Mouse (Mus musculus) heart, embryonic 13.5 days (tissue): ENCODE data around the gene Asic1. TPM values are rescaled to one million over a fixed set of nuclear protein-coding genes. Genes with fewer than 3 reads are reported as not detected.

Source experiments
- ATAC-seq: fragments of 200-750 bp; cut with Nextera tagmentation; 2 replicates; pipeline ENCODE4 v1.8.0; 2017; ENCODE audit warnings: moderate TSS enrichment; ENCODE audit not compliant: insufficient number of reproducible peaks, low FRiP score, low TSS enrichment; ENCODE audit errors: extremely low read depth
- H3K27ac ChIP-seq: fragments of 300-500 bp; sonication (generic); replicated peaks from 2 replicates; pipeline ENCODE4 v1.5.1; 2015; ENCODE audit warnings: moderate library complexity, mild to moderate bottlenecking, inconsistent platforms
- H3K27me3 ChIP-seq: fragments of 300-500 bp; sonication (generic); replicated peaks from 2 replicates; pipeline ENCODE4 v1.6.1; 2015; ENCODE audit warnings: mild to moderate bottlenecking, inconsistent platforms
- H3K36me3 ChIP-seq: fragments of 300-500 bp; sonication (generic); 2 replicates; pipeline ENCODE4 v1.6.1; 2015; ENCODE audit warnings: mild to moderate bottlenecking, inconsistent platforms
- H3K4me1 ChIP-seq: fragments of 300-500 bp; sonication (generic); 2 replicates; pipeline ENCODE4 v1.6.1; 2015; ENCODE audit warnings: inconsistent platforms
- H3K4me2 ChIP-seq: fragments of 300-500 bp; sonication (generic); 2 replicates; pipeline ENCODE4 v1.6.1; 2015; ENCODE audit warnings: inconsistent platforms, mild to moderate bottlenecking, moderate library complexity
- H3K4me3 ChIP-seq: fragments of 300-500 bp; sonication (generic); 2 replicates; pipeline ENCODE4 v1.5.1; 2015; ENCODE audit warnings: moderate library complexity, mild to moderate bottlenecking, inconsistent platforms
- H3K9ac ChIP-seq: fragments of 300-500 bp; sonication (generic); 2 replicates; pipeline ENCODE4 v1.6.1; 2015; ENCODE audit warnings: inconsistent platforms, mild to moderate bottlenecking, moderate library complexity
- H3K9me3 ChIP-seq: fragments of 300-500 bp; sonication (generic); 2 replicates; pipeline ENCODE4 v1.6.1; 2016; ENCODE audit warnings: inconsistent platforms
- WGBS: fragments of 180-500 bp; shearing (Covaris S2); methylation state at CpG from one replicate; pipeline ENCODE4 v1.1.7; 2015; ENCODE audit warnings: mixed read lengths; 5-methylcytosine and 5-hydroxymethylcytosine counted together
- polyA plus RNA-seq: library from polyadenylated mRNA; unstranded; fragments of >200 nt; fragmentation: Nextera tagmentation; extraction: Ambion mirVana; gene quantifications from 2 replicates; pipeline ENCODE4 v1.2.1, GENCODE M21; 2015

Gene Asic1
- polyA plus RNA-seq, result 1.6 and 1.8 TPM in 2 replicates

GRCm38 (mm10) chr15:99670154-99670821, at the start of gene Asic1:
Asic1 (plus strand) TSS chr15:99670368.
- ATAC-seq, result no peak
- under 1% methylated on average over 70 of the region's 74 CpGs for WGBS
- Histone ChIP-seq H3K9ac (peak within 1 kb of the TSS; percentile 81), H3K27me3 (peaks cover 93% of the 10 kb centered on the region), H3K4me1 (peaks cover 29% of the 10 kb centered on the region), H3K9me3 (no peaks in the 10 kb centered on the region), H3K4me3 (peak within 1 kb of the TSS; percentile 59), H3K4me2 (peak within 1 kb of the TSS; percentile 88), H3K36me3 (no peaks in the 10 kb centered on the region), H3K27ac (no peak within 1 kb of the TSS)

DNA sequence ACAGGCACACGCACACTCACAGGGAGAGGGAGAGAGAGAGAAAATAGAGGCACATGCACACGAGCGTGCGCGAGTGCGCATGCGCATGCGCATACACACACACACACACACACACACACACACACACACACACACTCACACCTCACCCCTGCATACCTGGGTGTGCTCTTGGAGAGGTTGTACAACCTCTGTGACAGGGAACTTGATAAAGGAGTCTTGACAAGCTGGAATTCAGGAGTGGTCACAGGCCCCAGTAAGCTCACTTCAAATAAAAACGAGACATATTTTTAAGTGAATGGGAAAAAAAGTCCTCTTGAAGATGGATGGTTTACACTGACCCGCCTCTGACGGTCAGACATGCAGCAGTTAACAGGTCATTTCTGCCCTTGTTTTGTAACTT, 48.1 kb upstream of the Asic1 start:
- H3K9me3 ChIP-seq, result no peaks in the 10 kb centered on the region
- H3K36me3 ChIP-seq, result peaks cover 77% of the 10 kb centered on the region
- H3K4me2 ChIP-seq, result no peak overlapping the region
- H3K27me3 ChIP-seq, result no peaks in the 10 kb centered on the region
- ATAC-seq, result no peak
- no peak overlapping the region for H3K27ac ChIP-seq
- H3K4me1 ChIP-seq, result no peaks in the 10 kb centered on the region
- no peak overlapping the region for H3K9ac ChIP-seq
- 93% methylated on average over 11 of the region's 11 CpGs for WGBS
- H3K4me3 ChIP-seq, result no peak overlapping the region

DNA sequence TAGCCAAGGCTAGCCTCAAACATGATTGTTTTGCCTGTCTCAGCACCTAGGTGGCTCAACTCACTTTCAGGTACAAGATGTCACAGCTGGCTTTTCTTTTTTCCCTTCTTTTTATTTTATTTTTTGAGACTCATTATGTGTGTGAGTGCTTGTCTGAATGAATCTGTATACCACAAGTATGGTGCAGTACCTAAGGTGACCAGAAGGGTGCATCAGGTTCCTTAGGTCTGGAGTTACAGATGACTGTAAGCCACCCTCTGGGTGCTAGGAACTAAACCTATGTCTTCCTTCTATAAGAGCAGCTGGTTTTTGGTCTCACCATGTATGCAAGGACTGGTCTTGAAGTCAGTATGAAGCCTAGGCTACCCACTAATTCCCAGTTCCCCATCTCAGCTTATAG, 38.5 kb upstream of the Asic1 start:
- Histone ChIP-seq H3K4me3 (no peak overlapping the region), H3K4me1 (no peaks in the 10 kb centered on the region), H3K9me3 (peaks cover 3% of the 10 kb centered on the region; the same call in 1 of the 2 replicates), H3K27ac (no peak overlapping the region), H3K4me2 (no peak overlapping the region), H3K36me3 (peaks cover 99% of the 10 kb centered on the region), H3K27me3 (no peaks in the 10 kb centered on the region), H3K9ac (no peak overlapping the region)
- no peak for ATAC-seq

DNA sequence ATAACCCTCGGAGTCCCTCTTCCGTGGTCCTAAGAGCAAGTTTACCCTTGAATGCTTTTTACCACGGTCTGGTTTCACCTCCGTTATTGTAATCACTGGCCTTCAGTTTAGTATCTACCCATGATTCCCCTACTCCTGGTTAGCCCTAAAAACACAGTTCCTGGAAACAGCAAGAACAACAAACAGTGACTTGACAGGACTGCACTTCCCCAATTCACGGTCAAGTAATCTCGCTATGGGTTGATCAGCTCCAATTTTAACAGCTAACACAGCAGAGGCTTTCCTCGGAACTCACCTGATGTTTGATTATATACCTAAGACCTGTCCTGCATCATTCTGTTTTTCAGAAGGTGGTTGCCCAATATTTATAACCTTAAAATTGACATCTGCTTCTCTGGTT, 35.5 kb upstream of the Asic1 start:
- Histone ChIP-seq H3K27me3 (no peaks in the 10 kb centered on the region), H3K9ac (no peak overlapping the region), H3K4me2 (no peak overlapping the region), H3K9me3 (peaks cover 3% of the 10 kb centered on the region; the same call in 1 of the 2 replicates), H3K4me3 (no peak overlapping the region), H3K27ac (no peak overlapping the region), H3K4me1 (no peaks in the 10 kb centered on the region), H3K36me3 (peaks cover 99% of the 10 kb centered on the region)
- 88% methylated on average over 7 of the region's 7 CpGs for WGBS
- no peak for ATAC-seq

- H3K4me2 ChIP-seq, result no peak overlapping the region
- peaks cover 2% of the 10 kb centered on the region; the same call in 1 of the 2 replicates for H3K4me1 ChIP-seq
- H3K27me3 ChIP-seq, result no peaks in the 10 kb centered on the region
- H3K9ac ChIP-seq, result no peak overlapping the region
- whole genome bisulfite sequencing, result 79% methylated on average over 12 of the region's 12 CpGs
- ATAC-seq, result no peak
- H3K4me3 ChIP-seq, result no peak overlapping the region
- H3K9me3 ChIP-seq, result no peaks in the 10 kb centered on the region
- H3K27ac ChIP-seq, result no peak overlapping the region
- peaks cover 98% of the 10 kb centered on the region for H3K36me3 ChIP-seq
Observed at GRCm38 (mm10) chr15:99637405-99638123, 32.6 kb upstream of the Asic1 start.

GRCm38 (mm10) chr15:99638124-99638485, 32.1 kb upstream of the Asic1 start:
- no peaks in the 10 kb centered on the region for H3K27me3 ChIP-seq
- H3K4me1 ChIP-seq, result peaks cover 5% of the 10 kb centered on the region; the same call in 1 of the 2 replicates
- no peak overlapping the region for H3K27ac ChIP-seq
- no peak overlapping the region for H3K4me3 ChIP-seq
- ATAC-seq, result no peak
- H3K4me2 ChIP-seq, result no peak overlapping the region
- H3K9me3 ChIP-seq, result no peaks in the 10 kb centered on the region
- H3K9ac ChIP-seq, result no peak overlapping the region
- peaks cover 96% of the 10 kb centered on the region for H3K36me3 ChIP-seq
- WGBS, result 89% methylated on average over 5 of the region's 5 CpGs

DNA sequence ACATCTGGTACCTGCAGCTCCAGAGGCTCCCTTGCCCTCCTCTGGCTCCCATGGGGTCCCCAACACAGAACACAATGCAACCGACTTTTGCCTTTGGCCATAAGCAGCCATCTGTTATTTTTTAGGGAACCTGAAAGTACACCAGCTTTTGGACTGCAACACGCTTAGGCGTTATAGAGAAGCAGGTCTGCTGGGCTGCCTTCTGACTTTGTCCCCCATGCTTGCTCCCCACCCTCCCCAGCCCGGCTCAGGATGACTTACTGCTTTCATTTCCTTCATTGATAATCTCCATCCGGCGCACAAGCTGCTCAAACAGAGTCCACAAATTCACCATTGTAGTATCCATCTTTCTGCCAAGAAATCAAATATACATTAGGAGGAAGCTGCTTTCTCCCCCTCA, 27.5 kb upstream of the Asic1 start:
- Histone ChIP-seq H3K27me3 (no peaks in the 10 kb centered on the region), H3K4me2 (no peak overlapping the region), H3K9ac (no peak overlapping the region), H3K27ac (no peak overlapping the region), H3K4me3 (no peak overlapping the region), H3K36me3 (peaks cover 51% of the 10 kb centered on the region), H3K9me3 (no peaks in the 10 kb centered on the region), H3K4me1 (peaks cover 46% of the 10 kb centered on the region)
- ATAC-seq, result no peak
- WGBS, result 66% methylated on average over 6 of the region's 6 CpGs

GRCm38 (mm10) chr15:99643832-99644231, 26.3 kb upstream of the Asic1 start:
- Histone ChIP-seq H3K36me3 (peaks cover 39% of the 10 kb centered on the region), H3K27me3 (no peaks in the 10 kb centered on the region), H3K4me2 (no peak overlapping the region), H3K4me1 (peaks cover 58% of the 10 kb centered on the region), H3K9ac (peak overlapping the region; percentile 29; the same call in 1 of the 2 replicates), H3K27ac (no peak overlapping the region), H3K9me3 (no peaks in the 10 kb centered on the region), H3K4me3 (no peak overlapping the region)
- no peak for ATAC-seq
- 75% methylated on average over 10 of the region's 10 CpGs for WGBS

GRCm38 (mm10) chr15:99644776-99645175, 25.4 kb upstream of the Asic1 start:
- ATAC-seq, result no peak
- no peaks in the 10 kb centered on the region for H3K9me3 ChIP-seq
- WGBS, result 62% methylated on average over 7 of the region's 7 CpGs
- H3K4me1 ChIP-seq, result peaks cover 67% of the 10 kb centered on the region
- peaks cover 30% of the 10 kb centered on the region for H3K36me3 ChIP-seq
- no peak overlapping the region for H3K4me2 ChIP-seq
- H3K27ac ChIP-seq, result no peak overlapping the region
- H3K27me3 ChIP-seq, result no peaks in the 10 kb centered on the region
- no peak overlapping the region for H3K4me3 ChIP-seq
- H3K9ac ChIP-seq, result peak overlapping the region; percentile 44; the same call in 1 of the 2 replicates

GRCm38 (mm10) chr15:99648326-99648725, 21.8 kb upstream of the Asic1 start:
- WGBS, result 22% methylated on average over 4 of the region's 4 CpGs
- peak overlapping the region; percentile 61 for H3K27ac ChIP-seq
- H3K27me3 ChIP-seq, result 0 out of 2 replicates have a peak, but pooled peaks cover 7% of the 10 kb centered on the region
- H3K4me2 ChIP-seq, result peak overlapping the region; percentile 85
- H3K4me1 ChIP-seq, result peaks cover 80% of the 10 kb centered on the region
- H3K4me3 ChIP-seq, result peak overlapping the region; percentile 23; the same call in 1 of the 2 replicates
- peak overlapping the region; percentile 61 for H3K9ac ChIP-seq
- no peaks in the 10 kb centered on the region for H3K9me3 ChIP-seq
- H3K36me3 ChIP-seq, result no peaks in the 10 kb centered on the region
- no peak for ATAC-seq

DNA sequence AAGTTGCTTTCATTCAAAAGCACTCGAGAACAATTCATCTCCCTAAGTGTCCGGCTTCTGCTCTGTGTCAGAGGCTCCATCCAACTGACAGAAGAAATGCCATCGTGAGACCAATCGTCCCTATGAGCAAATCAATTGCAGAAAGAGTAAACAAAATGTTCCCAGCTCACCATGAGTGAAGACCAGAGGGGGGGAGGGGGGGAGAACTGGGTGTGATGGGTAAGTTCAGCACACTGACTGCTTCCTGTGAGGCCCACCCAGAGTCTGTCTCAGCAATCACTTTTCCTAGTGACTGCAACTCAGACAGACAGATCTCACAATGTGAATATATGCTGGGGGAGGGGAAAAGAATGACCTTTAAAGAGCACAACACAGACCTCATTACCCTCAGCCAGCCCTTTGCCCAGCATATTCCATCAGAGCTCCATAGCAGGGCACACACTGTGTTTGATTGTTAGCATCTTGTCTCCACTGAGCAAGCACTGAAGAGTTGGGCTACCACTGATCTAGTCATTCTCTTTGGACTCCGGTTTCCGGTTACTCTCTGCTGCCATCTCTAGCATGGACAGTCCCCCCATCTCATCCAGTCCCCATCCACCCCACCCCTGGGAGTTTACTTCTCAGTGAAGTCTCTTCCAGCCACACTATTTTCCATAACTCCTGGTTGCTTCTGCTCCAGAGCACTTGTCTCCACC, 21.0 kb upstream of the Asic1 start:
- Histone ChIP-seq H3K4me3 (peak overlapping the region; percentile 91), H3K9ac (peak overlapping the region; percentile 67), H3K27ac (peak overlapping the region; percentile 61), H3K27me3 (peaks cover 15% of the 10 kb centered on the region), H3K4me2 (peak overlapping the region; percentile 85), H3K9me3 (no peaks in the 10 kb centered on the region), H3K36me3 (no peaks in the 10 kb centered on the region), H3K4me1 (peaks cover 81% of the 10 kb centered on the region)
- ATAC-seq, result no peak
- 24% methylated on average over 6 of the region's 6 CpGs for WGBS
